Mouse (Mus musculus) bone marrow macrophage, adult 2 months (primary cell): ENCODE data around the gene Nradd.

ENCODE experiments used
- CTCF ChIP-seq: IDR thresholded peaks from 2 replicates; pipeline ENCODE4 v1.5.1; 2012; ENCODE audit warnings: low read depth, mild to moderate bottlenecking, low read length, moderate library complexity
- POLR2A ChIP-seq: IDR thresholded peaks from 2 replicates; pipeline ENCODE4 v1.6.1; 2012; ENCODE audit warnings: mild to moderate bottlenecking, low read depth, low read length, borderline replicate concordance

DNA sequence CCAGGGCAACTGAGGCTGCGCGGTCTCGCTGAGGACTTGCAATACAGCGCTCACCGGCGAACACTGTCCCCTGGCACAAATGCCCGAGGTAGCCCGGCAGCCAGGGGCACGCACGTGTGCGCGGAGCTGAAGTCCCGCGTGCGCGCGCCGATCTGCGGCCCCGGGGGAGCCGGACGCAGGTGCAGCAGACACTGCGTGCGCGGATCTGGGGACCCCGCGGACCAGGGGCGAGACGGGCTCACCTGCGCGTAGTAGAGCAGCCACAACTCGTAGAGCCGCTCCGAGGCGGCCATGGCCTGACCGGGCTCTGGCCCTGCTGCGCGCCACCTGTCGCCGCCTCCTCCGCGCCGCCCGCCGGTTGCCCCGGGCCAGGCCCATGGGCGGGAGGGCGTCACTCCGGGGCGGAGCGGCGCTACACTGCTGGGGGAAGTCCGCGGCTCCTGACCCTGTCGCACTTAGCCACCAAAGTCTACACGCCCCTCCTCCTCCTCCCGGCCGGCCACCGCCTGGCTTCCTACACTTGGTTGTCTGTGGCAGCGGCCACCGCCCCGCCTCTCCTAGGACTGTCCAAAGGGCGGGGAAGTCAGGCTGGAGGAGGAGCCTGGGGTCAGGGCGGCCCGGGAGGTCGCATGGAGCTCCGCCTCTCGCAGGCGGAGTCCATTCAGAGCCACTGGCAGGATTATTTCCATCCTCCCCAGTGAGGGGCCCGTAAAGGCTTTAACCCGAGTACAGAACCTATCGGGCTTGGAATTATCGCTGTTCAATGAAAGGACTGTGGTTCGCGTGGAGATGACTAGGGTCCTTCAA lies 29.6 kb upstream of the Nradd start, which contains the start of gene Nbeal2:
- no peak for TF ChIP-seq CTCF
- TF ChIP-seq POLR2A, result no peak
